Mouse (Mus musculus) R1 (cell line): Measurements from ENCODE around the gene Lmtk2.

Experiments
- DNase-seq: peaks from one replicate; pipeline ENCODE4 v3.0.0-alpha.2; 2018; ENCODE audit warnings: low read depth, low spot score

Gene Lmtk2

DNA sequence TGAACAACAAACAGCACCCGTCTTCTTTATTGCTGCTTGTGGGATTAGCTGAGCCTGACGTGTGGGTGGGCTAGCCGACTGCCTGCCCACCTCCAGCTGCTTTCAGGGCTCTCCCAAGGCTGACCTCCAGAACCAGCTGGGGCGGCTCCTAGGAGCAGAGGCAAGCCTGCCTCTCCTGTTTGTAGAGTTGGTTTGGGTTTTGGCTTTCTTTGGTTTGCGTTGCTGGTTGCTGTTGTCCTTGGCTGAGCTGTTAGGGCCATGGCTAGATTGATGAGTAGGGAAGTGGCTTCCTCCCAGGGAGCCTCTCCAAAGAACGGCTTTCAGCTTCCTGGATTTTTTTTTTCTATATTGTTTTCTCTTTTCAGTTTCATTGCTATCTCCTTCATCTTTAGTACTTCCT, 78.0 kb downstream of the Lmtk2 start:
- no peak for DNase-seq

DNA sequence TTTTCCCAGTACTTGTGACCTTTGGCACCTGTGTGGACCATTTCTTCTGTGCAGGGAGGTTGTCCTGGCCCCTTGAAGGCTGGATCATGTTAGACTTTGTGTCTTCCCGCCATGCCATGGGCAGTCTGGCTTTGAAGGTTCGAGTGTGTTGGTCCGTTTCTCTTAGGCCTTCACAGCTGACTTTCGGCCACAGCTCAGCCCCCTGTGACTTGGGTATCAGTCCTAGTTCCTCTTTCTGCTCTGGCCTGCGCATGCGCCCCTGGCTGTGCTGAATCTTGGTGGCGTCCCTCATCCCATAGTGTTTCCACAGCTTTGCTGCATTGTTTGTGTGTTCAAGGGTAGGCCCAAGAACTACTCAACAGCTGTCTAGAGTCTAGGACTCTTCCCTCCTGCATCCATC, 81.0 kb downstream of the Lmtk2 start:
- DNase-seq, result no peak

DNA sequence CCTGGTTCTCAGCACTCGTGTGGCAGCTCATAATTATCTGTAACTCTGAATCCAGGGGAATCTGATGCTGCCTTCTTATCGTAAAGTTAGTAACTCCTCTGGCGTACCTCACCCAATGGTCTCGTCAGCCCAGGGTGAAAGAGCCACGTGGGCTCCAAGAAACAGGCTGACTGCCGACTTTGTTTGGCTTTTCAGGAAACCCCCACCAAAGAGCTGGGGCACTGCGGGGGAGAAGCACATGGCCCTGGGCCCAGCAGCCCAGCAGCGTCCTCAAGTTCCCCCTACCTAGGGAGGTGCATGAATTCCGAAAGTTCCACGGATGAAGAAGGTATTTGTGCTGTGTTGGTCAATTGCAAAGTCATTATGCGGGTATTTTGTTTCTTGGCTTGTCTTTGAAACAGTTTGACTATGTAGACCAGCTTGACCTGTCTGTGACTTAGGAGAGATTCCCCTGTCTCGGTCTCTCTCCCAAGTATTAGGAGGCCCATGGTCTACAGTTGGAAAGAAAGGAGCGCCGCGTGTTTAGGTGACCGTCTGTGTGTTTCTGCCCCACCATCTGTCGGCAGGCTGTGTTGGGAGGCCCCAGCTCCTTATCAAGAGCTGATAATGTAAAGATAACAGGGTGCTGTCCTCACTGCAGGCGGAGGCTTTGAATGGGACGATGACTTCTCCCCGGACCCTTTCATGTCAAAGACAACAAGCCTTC, 82.5 kb downstream of the Lmtk2 start:
- peak; percentile 54 for DNase-seq

DNA sequence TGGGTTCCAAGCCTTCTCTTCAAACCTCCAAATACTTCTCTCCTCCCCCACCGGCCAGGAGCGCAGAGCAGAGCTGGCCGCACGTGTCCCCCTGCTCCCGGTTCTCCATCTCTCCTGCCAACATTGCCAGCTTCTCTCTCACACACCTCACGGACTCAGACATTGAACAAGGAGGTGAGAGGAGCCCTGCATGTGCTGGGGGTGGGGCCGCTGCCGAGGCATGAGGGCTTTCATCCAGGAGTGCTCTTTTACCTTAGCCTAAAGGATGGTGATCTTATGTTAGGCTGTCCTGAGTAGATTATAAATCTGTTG, 83.0 kb downstream of the Lmtk2 start:
- DNase-seq, result peak; percentile 71

DNA sequence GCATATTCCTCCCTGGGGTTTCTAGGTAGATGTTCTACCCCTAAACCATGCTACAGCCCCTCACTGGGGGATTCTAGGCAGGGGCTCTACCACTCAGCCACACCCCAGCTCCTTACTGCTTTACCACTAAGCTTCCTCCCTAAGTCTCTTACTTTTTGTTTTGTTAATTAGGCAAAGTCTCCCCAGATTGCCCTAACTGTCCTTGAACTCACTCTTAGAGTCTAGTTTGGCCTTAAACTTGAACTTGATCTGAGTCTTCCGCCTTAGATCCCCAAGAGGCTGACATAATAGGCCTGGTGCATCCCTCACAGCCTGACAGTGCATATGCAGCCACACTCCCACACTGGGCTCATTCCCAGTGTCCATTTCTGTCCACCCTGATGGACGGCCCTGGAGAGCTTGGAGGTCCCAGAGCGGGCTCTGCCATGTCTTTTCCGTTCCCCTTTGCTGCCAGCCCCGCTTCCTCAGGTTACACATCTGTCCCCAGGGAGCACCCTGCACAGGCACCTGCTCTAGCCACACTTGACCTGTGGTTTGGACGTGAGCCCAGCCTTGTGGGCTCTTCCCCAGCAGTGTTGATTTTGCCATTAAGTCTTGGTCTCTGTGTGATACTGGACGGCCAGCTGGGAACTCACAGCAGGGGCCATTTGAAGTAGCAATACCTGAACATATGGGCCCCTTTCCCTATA, 83.6 kb downstream of the Lmtk2 start:
- peak; percentile 92 for DNase-seq

DNA sequence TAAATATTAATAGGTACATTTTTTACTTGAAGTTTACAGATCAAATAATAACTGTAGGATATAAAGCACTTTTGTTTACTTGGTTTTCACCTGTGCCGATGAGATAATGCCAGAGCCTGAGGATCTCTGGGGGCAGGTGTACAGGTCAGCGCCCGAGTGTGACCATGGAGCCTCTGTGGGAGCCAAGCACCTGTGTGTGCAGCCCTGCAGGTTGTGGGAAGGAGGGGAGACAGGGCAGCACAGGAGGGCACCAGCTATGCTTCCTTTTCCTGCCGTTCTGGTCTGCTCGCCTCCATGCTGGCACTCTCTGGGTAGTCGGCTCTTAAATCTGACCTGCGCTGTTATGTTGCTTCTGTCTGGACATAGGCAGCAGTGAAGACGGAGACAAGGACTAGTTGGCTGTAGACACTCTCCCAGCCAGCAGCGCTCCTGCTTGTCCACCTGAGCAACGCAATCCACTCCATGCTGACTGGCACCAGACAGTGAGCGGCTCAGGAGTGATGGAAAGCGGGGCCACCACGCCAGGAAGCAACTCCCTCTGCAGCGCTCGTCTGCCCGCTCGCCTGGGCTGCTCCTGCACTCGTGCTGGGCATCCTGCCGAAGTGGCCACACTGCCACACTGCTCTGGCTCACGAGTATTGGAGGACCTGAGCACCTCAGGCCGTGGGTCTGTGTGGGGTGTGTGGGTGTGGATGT, 84.3 kb downstream of the Lmtk2 start:
- DNase-seq, result no peak

DNA sequence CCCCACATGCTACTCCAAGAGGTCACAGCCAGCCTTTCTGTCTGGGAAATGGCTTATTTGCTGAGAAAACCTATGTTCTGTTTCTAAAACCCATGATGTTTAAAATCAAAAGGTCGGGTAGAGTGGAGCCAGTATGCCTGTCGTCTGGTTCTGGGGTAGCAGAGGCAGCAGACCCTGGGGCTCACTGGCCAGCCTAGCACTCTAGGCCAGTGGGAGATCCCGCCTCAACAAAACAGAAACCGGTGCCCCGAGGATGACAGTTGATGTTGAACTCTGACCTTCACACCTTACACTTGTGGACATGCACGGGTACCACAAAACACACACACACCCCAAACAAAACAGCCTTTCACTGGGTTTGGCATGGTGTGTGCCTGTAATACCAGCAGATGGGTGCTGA, 88.2 kb downstream of the Lmtk2 start:
- DNase-seq, result no peak

DNA sequence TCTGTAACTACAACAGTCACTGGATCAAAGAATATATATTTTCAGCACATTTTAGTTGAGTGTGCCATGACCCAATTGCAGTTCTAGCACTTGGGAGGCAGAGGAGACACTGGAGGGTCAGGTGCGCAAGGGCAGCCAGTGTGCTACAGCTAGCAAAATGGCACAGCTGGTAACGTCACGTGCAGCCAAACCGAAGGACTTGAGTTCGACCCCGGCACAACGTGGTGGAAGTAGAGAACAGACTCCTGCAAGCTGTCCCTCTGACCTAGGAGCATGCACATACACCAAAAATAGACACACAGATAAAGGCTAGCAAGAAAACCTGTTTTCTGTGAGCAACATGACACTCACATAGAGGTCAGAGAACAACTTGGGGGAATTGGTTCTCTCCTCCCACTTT, 89.1 kb downstream of the Lmtk2 start:
- no peak for DNase-seq

DNA sequence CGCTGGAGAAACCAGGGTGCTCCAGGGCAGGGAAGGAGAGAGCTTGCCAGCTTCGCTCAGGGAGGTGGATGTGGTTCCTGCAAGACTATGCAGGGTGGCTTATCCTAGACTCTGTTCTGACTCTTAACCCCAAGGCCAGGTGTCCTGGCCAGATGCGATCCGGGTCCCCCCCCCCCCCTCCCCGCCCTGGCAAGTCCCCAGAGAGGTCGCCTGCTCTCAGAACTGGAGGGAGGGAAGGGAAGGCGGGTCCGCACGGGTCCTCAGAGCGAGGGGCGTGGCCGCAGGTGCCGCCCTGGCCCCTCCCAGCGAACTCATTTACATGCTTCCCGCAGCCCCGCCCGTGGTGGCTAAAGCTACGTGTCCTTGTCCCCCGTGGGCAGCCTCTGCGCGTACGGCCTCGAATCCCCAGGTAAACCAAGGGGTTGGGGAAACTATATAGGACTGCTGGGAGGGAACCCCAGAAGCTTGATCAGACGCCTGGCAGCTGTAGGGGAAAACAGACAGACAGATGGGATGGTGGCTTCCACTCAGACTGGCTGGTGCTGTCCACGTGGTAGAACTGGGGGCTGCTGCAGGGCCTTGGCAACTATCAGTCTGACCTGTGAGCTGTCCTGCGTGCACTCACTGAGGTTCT, 89.8 kb downstream of the Lmtk2 start, which contains the start of gene Bhlha15:
Gene Bhlha15 (plus strand): TSS at position 337 of the 634 bp plus-strand sequence.
- DNase-seq, result peak; percentile 74

DNA sequence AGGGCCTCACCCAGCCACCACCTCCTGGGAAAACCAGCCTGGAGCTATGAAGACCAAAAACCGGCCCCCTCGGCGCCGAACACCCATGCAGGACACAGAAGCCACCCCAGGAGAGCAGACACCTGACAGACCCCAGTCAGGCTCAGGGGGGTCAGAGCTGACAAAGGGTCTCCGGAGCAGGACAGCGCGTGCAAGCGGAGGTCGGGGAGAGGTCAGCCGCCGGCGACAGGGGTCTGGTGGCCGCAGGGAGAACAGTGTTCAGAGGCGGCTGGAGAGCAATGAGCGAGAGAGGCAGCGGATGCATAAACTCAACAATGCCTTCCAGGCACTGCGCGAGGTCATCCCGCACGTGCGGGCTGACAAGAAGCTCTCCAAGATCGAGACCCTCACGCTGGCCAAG, 90.8 kb downstream of the Lmtk2 start:
- DNase-seq, result no peak

DNA sequence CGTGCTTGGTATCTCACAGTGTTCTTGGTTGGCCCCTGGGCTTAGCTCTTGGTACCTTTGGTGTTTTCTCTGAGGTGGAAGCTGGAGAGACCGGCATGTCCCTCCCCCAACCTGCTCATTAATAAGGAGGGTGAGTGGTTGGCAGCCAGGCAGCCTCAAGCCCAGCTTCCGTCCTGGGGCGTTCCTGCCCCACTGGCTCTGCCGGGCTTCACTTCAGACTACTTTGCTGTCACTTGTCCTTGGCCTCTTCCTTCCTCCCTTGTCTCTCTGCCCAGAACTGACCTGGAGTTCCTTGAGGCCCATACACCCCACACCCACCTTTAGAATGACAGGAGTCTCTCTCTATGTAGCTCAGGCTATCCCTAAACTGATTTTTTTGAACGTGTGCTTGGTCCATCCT, 92.4 kb downstream of the Lmtk2 start:
- DNase-seq, result no peak

DNA sequence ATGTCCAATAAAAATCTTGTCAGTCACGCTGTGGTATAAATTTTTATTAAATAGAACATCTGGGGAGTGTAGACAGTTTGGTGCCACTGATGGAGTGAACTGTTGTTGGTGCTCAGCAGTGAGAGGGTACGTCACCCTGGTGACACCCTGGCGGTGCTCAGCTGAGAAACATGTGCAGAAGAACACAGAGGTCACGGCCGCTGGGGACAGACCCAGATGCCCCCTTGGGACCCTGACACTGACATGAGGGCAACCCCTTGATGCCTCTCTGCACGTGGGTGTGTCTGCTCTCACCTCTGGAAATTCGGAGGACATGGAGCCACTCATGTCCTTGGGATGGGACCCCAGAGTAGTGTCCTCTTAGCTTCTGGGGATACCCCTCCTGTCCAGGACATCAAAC, 94.2 kb downstream of the Lmtk2 start:
- DNase-seq, result no peak

DNA sequence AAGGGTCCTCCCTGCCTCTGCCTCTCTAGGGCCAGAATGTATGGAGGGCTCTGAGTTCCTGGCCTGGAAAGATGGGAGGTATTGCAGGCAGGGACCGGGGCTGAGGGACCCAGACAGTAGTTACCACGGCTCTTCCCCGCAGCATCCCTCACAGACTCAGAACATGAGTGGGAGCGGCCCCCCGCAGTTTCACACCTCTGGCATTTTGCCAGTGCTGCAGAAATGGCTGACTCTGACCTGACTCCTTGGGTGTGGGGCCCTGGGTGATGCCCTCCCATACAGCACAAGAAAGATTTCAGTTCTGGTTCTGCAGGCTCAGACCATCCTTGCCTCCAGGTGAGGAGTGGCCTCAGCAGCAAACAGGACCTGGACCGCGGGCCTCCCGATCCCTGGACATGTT, 95.3 kb downstream of the Lmtk2 start:
- no peak for DNase-seq

DNA sequence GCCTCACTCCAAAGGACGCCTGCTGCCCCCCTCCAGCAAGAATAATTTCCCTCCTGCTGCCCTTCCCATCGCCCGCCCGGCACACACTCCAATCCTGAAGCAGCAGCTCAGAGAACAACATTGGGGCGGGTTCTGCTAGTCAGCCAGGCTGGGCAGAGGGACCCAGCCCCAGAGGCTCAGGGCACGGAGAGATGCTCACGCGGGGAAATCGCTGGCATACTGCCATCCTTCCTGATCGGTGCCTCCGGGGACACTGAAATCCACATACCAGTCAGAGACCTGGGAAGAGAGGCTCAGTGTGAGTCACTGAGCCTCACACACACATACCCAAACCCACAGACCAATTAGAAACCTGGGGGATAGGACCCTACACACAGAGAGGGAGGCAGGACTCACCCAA, 100.4 kb downstream of the Lmtk2 start:
- no peak for DNase-seq

DNA sequence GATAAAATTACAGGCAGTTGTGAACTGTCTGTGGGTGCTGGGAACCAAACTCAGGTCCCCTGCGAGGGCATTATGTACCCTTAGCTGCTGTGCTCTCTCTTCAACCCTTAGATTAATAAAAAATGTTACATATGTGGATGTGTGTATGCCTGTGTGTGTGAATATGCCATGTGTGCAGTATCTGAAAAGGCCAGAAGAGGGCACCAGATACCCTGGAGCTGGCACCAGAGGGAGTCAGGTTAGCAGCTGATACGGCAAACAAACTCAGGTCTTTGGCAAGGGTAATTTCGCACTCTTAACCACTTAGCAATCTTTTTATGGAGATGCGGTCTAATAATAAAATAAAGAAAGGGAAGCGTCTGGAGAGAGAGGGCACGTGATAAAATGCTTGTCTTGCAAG, 102.2 kb downstream of the Lmtk2 start:
- peak; percentile 63 for DNase-seq

DNA sequence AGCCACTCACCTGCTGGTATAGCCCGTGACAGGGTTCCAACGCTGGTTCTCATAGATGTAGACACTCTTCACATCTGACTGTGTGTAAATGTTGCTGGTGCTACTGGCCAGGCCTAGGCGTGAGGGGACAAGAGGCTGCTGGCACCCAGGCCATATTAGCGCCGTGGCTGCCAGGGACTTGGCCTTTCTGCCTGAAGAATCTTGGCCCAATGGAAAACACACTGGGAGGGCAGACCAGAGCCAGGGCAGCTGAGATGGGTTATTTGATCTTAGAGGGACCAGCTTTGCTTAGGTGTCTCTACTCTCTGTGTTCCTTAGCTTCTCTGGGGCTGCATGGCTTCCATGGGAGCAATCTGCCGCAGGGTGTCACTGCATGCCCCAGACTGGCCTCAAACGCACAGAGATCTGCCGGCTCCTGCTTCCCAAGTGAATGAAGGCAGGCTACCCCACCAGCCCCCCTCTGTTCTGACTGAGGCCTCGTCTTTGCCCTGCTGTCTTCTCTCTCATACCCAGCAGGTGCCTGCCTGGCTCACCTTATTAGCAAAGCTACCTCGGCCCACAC, 103.2 kb downstream of the Lmtk2 start:
- no peak for DNase-seq

DNA sequence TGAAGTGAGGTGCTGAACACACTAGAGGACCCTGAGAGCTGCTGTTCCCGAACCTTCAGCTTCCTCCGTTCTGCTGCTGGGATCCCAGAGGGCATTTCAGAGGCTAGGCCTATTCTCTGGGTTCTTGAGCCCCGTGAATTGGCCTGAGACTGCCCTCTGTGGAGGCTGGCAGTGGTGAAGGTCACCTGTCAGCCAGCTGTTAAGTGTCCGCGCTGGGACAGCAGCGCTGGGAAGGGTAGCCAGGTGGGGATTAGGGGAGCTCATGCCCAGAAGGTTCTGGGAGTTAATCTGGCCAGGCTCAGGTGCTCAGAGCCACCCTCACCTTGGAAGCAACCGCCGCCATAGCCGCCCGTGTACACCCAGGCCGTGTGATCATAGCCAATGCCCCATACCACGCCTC, 104.1 kb downstream of the Lmtk2 start:
- DNase-seq, result no peak

DNA sequence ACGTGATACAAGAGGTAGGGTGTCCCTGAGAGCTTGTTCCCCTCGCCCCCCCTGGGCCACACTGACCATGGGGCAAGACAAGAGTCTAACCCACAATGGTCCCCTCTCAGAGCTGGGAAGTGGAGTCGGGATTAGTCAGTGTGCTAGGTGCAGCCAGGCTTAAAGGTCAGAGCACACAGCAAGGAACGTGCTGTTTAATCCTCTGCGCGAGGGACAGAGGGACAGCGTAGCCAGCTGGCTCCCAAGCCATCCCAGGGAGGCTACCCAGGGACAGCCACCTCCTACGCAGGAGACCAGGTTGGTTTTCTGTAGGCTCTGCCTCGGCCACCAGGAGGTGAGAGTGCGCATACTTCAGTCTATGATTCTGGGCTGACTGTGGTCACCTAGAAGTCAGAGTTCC, 104.7 kb downstream of the Lmtk2 start:
- no peak for DNase-seq

DNA sequence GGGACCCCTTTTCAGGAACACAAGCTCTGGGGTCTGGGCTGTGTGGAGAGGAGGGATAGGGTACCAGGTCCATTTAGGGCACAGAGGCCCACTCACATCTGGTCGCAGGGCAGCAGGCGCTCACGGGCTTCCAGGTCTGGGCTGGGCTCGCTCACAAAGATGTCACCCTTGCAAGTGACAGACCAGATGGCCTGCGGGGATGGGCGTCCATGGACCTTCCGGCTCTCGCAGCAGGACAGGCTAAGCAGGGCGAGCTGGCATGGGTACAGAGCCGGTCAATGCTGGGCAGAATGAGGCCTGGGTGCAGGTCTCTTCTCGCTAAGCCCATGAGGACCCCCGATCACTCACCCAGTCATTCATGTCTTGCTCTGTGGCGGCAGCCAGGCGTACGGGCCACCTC, 105.8 kb downstream of the Lmtk2 start:
- DNase-seq, result no peak

DNA sequence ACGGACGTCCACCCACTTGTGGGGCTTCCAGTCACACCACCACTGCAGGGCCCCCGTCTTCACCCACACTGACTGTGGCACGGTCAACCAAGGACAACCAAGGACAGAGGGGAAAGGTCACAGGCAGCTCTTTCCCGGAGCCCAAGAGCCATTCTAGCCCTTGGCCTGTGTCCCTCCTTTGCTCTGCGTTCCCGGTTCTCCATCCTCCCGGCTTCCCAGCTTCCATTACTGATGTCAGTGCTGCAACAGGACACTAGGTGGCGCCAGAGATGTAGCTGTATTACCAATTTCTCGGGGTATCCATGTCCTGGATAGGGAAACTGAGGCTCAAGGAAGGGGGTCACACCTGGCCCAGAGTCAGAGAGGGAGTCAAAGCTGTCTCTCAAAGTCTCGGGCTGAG, 107.2 kb downstream of the Lmtk2 start:
- peak; percentile 63 for DNase-seq

DNA sequence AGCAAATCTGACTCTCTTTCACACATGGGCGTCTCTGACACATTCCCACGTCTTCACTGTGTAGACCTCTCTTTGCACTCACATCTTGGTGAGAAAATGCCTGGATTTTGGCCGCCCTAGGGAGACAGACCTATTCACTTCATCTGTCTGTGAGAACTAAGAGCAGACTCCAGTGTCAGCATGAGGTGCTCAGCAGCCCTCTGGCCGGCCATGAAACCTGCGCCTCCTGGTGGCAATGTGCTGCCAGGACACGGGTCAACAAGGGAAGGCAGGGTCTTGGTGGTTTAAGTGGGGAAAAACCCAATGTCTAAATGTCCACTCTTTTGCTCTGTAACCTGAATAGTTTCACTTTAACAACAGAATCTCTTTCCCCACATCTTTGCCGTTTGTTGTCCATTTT, 114.2 kb downstream of the Lmtk2 start:
- peak; percentile 76 for DNase-seq

DNA sequence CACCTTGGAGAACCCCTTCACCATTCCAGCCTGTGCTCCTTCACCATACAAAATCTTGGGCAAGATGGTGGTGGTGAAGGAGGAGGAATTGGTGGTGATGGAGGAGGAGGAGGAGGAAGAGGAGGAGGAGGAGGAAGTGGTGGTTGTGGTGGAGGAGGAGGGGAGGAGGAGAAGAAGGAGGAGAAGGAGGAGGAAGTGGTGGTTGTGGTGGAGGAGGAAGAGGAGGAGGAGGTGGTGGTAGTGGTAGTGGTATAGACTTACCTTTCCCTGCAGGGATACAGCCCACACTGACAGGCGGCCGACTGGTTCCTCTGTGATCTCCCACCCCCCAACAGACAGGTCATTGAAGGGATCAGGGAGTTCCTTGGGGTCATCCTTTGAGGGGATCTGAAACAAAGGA, 115.8 kb downstream of the Lmtk2 start:
- no peak for DNase-seq
